Mouse (Mus musculus): ENCODE results near the gene Irf2bp2. TPM values are rescaled to one million over a fixed set of nuclear protein-coding genes. Genes with fewer than 3 reads are reported as not detected.

The Irf2bp2 gene
- total RNA-seq, 2 experiments from 2014 or later, result 93.8 to 105 TPM

DNA sequence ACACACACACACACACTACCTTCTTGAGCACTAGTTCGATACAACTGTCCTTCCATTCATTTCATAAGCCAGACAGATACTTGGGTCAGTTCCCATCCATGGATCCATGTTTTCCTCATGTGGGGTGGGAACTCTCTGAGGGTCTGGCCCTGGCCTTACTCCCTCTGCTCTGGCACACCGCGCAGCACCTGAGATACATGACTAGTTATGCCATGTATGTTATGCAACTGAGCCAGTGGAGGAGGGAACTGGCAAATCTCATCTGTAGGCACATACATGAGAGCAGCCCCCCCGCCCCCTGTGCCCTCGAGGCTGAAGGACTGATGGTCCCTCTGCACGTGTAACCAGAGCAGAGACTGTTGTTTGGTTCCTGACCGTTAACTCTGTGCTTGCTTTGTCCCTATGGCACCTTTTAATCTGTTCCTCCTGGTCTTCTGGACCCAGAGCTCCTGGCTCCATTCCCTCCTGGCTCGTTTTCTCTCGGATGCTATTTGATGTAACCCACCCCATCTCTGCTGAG is 23.2 kb downstream of the Irf2bp2 start:
- no peak for ATAC-seq (ENCODE audit: poor library complexity, severe bottlenecking)

DNA sequence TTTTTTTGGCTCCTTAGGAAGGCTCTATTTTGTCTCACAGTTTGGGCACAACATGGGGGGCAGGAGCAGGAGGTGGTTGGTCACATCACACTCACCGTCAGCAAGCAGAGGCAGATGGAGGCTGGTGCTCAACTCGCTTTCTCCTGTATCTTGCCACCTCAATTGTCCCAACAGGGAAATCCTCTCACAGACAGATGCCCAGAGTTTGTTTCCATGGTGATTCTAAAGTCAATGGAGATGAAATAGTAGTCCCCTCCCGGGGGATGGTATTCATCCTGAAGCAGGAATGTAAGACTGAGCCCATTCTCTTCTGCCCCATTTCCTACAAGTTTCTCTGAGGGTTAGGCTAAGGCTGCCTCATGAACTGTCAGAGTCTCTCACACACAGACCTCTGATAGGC is 23.7 kb downstream of the Irf2bp2 start:
- no peak for ATAC-seq (ENCODE audit: poor library complexity, severe bottlenecking)

DNA sequence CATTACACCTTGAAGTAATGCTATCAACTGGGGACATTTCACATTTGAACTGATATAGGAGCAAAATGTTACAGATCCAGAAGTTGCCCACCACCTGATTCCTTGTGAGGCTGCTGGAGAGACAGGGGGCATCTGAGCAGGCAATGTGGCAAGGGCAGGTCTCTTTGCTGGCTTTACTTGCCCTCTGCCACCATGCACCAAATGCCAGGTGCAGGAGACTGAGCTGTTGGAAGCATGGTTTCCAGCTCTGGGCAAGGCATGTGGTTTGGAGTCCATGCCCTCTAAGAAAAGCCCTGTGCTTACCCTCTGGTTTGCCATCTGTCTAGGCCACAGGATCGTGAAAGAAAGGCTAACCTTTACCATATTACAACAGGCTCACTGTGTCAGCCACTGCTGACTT is 24.1 kb downstream of the Irf2bp2 start:
- ATAC-seq (ENCODE audit: poor library complexity, severe bottlenecking), result no peak

DNA sequence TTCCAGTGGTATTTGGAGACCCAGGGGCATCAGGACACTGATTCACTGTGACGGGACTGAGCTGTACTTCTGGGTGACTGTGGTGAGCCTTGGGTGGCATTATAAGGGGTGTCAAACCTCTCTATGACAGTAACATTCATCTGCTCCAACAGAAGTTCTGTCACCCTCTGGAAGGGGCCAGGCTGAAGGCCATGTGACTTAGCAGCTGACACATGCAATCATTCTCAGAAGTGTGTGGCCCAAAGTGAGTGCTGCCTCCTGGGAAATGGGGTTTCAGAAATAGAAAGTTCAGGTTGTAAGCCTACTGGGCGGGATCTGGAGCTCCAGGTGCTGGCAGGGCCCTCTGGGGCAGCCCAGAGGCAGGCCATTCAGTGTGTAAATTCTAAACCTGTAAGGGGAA is 26.1 kb downstream of the Irf2bp2 start:
- ATAC-seq (ENCODE audit: poor library complexity, severe bottlenecking), result no peak

DNA sequence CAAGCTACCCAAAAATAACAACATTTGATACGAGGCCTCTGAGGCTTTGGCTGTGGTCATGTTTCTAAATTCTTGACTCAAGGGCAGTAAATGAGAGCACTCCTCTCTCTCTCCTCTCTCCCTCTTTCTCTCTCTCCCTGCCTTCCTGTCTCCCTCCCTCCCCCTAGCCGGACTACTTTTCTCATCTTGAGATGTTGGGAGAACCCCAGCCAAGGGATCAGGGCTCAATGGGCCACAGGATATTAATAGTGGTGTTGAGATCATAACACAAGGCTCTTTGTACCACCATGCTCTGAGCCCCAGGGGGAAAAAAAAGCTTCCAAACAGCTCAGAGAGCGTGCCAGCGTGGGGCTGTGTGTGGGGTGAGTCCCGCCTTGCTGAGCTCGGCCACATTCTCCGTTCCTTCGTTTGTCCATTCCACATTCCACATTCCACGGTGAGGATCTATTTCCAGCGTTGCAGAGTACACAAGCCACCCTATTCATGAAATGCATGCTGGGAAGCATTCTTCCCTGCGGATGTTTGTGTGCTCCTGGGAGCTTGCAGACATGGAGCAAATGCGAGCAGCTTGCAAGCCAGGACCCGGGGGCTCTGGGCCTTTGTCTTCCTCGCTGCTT is 27.2 kb downstream of the Irf2bp2 start:
- ATAC-seq (ENCODE audit: poor library complexity, severe bottlenecking), result no peak

DNA sequence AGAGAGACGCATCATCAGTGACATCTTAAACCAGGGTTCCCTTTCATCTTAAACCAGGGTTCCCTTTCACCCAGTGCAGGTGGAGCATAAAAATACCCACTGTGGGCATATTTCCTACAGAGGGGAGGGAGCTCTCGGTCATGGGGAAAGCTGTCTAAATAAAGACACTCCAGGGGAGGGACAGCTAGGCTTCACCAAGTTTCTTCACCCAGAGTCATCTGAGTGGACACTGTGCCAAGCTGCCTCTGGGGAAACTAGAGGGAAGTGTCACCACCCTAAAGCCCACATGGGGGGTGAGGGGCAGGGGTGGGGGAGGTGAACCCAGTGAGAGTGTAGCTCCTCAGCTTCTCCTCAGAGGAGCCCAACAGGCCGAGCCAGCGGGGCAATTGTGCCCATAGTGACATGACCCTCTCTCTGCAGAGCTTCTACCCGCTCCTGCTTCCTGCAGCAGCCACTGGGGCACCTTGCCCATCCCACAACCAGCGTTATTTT is 27.8 kb downstream of the Irf2bp2 start:
- peak; percentile 75 for ATAC-seq (ENCODE audit: poor library complexity, severe bottlenecking)

DNA sequence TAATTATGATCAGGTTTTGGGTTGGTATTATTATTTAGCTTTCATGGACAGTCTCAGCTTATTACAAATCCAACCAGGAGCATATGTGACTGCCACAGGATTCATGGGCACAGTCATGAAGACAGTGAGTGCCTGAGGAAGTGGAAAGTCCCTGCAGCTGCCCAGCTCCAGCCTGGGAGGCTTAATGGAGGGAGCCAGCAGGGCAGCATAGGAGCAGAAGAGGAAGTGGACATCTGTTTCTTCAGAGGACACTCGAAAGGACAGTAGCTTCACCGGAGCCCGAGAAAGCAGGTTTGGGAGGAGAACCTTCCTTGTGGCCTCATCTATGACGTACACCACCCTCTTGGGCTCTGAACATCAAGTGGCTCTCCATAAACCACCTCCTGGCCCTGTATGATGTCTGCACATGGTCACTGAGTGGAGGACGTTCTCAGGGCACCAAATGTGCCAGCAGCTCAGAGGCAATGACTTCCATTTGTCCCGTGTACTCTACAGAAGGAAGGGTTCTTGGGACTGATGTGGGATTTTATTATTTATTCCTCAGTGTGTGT is 28.5 kb downstream of the Irf2bp2 start:
- peak; percentile 89 for ATAC-seq (ENCODE audit: poor library complexity, severe bottlenecking)

DNA sequence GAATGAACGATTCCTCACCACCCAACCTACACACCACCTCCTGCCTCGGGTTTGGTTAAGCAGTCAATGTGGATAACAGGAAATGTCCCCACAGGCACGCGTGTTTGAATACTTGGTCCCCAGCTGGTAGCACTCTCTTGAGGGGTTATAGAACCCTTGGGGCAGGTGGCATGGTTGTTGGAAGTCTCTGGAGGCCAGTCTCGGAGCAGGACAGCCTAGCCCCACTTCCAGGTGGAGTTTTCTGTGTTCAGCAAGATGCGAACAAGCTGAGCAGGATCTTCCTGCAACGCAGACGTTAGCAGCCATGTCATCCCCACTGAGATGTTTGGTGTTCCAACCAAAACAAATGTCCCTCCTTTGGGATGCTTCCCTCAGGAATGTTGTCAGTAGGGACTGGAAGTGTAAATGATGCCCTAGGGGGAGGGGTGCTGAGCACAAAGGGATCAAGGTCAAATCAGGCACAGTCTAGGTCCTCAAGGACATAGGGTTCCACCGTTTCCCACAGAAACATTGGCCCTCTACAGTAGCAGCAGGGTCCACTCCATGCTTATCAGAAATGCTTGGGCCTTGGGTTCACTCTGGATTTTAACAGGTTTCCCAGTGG is 29.1 kb downstream of the Irf2bp2 start:
- ATAC-seq (ENCODE audit: poor library complexity, severe bottlenecking), result no peak

DNA sequence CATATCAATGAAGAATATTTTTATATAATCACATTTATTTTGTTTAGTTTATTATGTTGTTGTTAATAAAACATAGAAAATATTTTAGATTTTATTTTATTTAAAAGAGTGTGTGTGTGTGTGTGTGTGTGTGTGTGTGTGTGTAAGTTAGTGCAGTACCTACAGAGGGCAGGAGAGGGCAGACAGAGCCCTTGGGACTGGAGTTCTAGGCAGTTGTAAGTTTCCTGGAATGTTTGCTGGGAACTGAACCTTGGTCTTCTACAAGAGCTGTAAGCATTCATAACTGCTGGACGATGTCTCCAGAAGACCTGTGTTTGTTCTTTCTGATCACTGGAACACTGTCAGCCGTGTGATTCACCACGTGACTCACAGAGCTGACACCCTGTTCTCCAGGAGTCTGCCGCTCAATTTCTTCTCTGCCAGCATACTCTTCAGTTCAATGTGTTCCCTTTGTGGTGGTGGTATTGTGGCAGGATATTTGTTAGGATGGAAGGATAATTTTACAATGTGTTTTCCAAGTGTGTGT is 32.4 kb downstream of the Irf2bp2 start:
- no peak for ATAC-seq (ENCODE audit: poor library complexity, severe bottlenecking)

DNA sequence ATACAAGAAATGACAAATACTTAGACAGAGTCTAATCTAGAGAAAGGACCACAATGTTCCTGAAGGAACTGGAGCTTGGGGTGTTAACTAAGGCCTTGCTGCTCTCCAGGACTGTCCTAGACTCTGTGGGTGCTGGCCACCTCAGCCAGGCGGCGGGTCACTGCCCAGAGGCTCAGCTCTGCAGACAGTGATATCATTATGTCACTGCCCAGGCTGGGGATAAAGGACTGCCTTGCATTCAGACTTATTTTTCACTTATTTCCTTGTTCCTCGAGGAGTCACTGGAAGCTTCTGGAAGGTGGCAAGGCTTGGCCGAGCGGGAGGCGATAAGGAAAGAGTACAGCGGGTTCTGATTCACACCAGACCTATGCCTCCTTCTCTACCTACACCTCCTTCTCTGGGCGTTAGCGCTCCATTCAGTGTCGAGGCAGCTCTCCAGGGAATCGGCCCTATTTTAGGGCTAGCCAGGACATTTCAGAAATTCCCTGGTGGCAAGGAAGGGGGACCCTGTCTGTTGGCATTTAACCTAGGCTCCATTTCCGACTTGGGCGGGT is 35.3 kb downstream of the Irf2bp2 start:
- no peak for ATAC-seq (ENCODE audit: poor library complexity, severe bottlenecking)

DNA sequence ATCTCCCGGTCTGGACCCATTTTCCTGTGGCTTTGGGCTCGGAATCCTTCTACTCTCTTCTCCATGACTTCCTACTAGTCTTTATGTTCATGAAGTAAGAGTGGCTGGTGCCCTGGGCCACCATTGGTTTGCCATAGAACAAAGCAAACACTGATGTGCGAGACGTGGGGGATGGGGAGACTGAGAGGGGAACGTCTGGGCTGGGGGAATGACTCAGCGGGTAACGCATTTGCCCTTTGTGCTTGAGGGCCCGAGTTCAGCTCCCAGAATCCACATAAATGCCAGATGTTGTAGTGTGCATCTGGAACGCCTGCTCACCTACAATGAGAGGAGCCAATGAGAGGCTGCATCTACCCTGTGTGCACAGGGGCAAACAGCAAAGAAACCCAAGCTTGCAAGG is 36.4 kb downstream of the Irf2bp2 start:
- peak; percentile 38; the same call in 1 of the 2 replicates for ATAC-seq (ENCODE audit: poor library complexity, severe bottlenecking)

DNA sequence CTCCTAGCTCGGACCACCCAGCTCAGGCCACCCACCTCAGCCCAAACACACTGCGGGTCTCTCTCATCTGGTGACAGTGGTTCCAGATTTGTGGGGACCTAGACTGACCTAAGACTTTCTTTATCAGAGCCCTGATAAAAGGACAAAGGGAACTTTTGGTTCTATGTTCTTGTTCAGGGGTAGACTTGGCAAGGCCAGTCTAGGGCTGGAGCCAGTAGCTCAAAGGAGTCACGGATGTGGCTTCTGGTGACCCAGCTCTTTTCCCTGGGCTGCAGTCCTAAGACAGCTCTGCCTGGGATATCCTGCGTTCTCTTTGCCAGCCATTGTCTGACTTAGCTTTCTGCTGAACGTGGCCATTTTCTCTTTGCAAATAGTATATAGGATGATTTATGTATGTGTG is 37.1 kb downstream of the Irf2bp2 start:
- ATAC-seq (ENCODE audit: poor library complexity, severe bottlenecking), result no peak

DNA sequence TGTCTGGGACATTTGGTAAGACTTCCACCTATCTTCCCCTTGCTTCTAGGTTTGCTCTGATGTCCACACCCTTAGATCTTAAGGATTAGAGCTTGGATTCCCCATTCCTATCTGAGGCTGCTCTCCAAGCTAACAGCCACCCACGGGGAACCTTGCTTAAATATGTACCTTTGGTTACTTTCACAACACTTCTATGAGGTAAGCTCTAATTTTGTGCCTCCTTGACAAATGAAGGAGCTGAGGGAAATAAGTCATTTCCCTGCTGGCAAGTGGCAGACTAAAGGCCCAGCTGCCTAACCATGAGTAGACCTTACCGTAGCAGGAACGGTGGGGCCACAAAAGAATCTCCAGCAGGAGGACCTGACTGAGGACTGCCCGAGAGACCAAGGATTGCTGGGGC is 39.0 kb downstream of the Irf2bp2 start:
- no peak for ATAC-seq (ENCODE audit: poor library complexity, severe bottlenecking)

DNA sequence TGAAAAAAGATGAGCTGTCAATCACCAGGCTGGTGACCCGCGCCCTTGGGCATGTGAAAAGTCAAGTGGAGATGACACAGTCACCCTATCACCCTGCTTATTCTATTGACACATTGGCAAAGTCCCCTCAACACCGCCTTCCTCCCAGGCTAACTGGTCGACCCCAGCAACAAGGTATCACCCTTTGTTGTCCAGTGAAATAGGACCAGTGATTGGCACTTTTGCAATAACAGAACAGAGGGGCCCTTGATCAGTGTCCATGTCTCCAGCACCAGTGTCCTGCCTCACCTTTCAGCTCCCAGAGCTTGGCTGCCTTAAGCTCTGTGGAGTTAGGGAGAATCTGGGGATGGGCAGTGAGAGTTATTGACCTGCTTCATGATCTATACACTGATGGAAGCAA is 41.9 kb downstream of the Irf2bp2 start:
- no peak for ATAC-seq (ENCODE audit: poor library complexity, severe bottlenecking)

DNA sequence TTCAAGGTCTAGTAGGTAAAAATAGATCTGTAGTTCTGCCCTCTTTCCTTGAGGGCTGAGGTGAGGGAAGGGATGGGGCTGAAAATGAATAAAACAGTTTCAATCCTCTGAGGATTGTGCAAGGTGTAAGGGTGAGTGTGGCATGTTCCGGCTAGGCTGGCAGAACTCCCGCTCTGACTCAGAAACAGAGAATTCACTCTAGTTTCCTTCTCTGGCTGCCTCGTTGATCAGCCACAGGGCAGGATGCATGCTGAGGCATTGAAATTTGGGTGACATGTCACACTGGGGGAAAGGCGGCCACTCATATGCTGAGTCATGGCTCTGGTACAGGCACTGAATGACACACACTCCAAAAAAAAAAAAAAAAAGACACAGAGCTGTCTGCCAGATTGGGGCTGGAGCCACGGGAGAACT is 42.8 kb downstream of the Irf2bp2 start:
- peak; percentile 81 for ATAC-seq (ENCODE audit: poor library complexity, severe bottlenecking)

DNA sequence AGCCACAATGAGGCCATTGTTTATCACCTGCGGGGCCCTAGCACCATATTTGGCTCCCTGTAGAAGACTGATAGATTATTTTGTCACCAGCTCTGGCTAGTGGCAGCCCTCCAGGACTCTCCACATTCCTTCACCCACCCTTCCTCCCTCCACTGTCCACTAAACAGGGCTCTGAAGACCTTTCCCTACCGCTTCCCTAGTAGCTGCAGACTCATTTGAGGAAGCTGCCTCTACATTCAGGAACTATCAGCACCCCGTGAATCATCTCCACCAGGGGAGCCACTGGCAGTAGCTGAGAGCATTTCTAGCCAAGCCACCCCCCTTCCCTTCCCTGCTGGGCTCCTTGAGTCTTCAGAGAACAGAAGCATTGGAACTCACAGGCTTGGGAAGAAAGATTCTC is 45.9 kb downstream of the Irf2bp2 start:
- ATAC-seq (ENCODE audit: poor library complexity, severe bottlenecking), result peak; percentile 78

DNA sequence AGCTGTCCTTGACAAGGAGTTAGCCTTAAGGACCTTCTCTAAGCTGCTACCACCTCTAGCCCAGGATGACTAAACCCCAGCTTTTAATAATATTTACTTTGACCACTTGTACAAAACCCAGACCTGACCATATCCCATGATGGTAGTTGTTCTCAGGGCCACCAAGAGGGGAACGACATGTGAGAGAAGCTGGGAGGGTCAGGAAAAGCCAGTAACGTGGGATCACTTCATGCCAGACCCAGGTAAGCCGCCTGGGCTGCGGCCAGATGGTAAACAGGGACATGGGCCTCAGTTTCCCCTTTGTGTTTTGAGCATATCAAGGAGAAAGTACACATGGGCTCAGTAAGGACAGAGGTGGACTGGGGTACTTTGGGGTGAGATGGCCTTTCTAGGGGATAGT is 46.4 kb downstream of the Irf2bp2 start:
- no peak for ATAC-seq (ENCODE audit: poor library complexity, severe bottlenecking)

DNA sequence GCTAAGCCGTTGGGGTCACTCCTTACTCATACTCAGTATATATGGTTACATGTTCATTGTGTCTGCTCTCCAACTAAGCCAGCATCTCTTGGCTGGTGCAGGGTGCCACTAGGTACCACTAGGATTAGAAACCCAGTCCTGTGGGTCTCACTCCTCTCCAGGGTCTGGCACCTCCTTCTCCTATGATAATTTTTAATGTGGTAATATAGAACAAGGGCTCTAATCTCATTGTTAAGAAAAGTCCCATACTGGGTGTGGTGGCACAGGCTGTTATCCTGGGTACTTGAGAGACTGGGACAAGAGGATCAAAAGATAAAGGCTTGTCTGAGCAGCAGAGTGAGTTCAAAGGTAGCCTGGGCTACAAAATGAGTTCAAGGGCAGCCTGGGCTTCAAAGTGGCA is 47.3 kb downstream of the Irf2bp2 start:
- ATAC-seq (ENCODE audit: poor library complexity, severe bottlenecking), result no peak

DNA sequence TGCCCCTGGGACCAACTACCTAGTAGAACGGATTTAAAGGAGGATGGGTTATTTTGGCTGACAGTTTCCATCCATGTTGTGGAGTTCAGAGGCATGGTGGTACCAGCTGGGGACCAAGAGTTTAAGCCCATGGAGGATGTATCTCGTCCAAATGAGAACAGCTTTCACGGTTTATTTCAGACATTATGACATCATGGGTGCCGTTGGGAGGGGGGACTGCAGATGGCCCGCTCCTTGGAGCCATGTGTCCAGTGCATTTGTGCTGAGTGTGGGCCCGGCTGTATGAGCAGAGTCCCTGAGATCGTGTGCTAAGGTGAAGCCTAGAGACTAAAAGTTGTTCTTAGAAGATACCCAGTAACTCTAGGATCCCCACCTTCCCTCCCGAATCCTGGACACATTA is 50.4 kb downstream of the Irf2bp2 start:
- no peak for ATAC-seq (ENCODE audit: poor library complexity, severe bottlenecking)

DNA sequence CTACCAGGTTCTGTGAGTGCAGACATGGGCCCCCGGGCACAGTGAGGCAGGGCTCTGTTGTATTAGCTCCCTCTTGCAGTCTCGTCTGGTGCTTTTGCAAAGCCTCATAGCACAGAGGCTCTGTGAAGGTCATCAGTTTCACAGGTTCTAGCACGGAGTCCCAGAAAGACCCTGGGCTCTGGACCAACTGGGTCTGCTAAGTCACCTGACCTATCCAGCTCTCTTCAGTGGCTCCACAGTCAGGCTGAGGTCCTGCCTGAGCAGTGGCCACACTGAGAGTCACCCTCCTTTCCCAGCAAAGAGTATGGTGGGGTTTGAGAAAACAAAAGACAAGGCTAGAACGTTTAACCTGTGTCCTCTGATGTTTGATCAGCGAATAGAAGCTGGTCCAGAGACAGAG is 51.0 kb downstream of the Irf2bp2 start:
- no peak for ATAC-seq (ENCODE audit: poor library complexity, severe bottlenecking)

DNA sequence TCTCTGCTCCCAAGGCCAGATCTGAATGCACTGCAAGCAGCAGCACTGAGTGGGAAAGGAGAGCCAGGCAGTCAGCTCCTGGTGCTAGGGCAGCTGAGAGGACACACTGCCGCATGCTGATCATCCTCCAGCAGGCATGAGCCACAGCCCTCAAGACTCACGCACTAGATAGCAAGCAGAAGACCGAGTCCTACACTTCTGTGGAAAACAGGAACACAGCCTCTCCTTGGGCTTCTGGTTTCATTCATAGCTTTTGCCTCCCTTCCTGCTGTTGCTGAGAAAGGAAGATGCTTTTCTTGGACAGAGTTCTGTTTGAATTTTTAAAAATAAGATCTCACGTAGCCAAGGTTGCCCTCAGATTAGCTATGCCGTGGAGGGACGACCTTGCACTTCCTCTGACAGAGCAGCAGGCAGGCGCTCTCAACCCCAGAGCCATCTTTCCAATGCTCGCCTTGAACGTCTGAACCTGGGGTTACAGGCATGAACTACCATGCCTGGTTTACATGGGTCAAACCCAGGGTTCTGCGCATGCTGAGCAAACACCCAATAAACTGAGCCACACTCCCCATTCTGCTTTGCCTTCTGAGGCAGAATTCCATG is 51.6 kb downstream of the Irf2bp2 start:
- peak; percentile 47; the same call in 1 of the 2 replicates for ATAC-seq (ENCODE audit: poor library complexity, severe bottlenecking)

All from megakaryocyte, adult 5-6 weeks (primary cell).